Mouse (Mus musculus) MEL (cell line): ENCODE results near the gene Rnf207. TPM values are rescaled to one million over a fixed set of nuclear protein-coding genes. Genes with fewer than 3 reads are reported as not detected.

Experiments used
- DNase-seq: peaks from one replicate; pipeline ENCODE4 v3.0.0; 2011; ENCODE audit warnings: low read depth, low spot score
- H3K27ac ChIP-seq: 2 replicates; pipeline ENCODE4 v1.5.1; 2012; ENCODE audit warnings: low read depth, mild to moderate bottlenecking, control low read depth, low read length, moderate library complexity; ENCODE audit not compliant: control insufficient read depth
- H3K27me3 ChIP-seq, 2 experiments: fragments of 150-350 bp in 1 of 2; sonication (generic) in 1 of 2; 2 replicates each; pipeline ENCODE4 v1.6.1; 2012; ENCODE audit warnings: low read length in 2 of 2, mild to moderate bottlenecking in 2 of 2, improper control_type of control experiment in 1 of 2, moderate library complexity in 1 of 2; ENCODE audit not compliant: insufficient read depth in 2 of 2, control insufficient read depth in 1 of 2
- H3K36me3 ChIP-seq, 2 experiments: 2 replicates each; pipeline ENCODE4 v1.6.1; 2012 to 2014; ENCODE audit warnings: low read length in 2 of 2, improper control_type of control experiment in 1 of 2, inconsistent platforms in 1 of 2, mild to moderate bottlenecking in 1 of 2; ENCODE audit not compliant: insufficient read depth in 2 of 2, control insufficient read depth in 1 of 2
- H3K4me1 ChIP-seq, 2 experiments: fragments of 150-350 bp in 1 of 2; sonication (generic) in 1 of 2; 2 replicates each; pipeline ENCODE4 v1.6.1; 2012; ENCODE audit warnings: low read length in 2 of 2, improper control_type of control experiment in 1 of 2, mild to moderate bottlenecking in 1 of 2; ENCODE audit not compliant: insufficient read depth in 2 of 2, control insufficient read depth in 1 of 2
- H3K4me3 ChIP-seq, 2 experiments: fragments of 150-350 bp in 1 of 2; sonication (generic) in 1 of 2; 2 replicates each; pipeline ENCODE4 v1.5.1; 2012; ENCODE audit warnings: low read depth in 2 of 2, low read length in 2 of 2, mild to moderate bottlenecking in 2 of 2, moderate library complexity in 2 of 2, control low read depth in 1 of 2, improper control_type of control experiment in 1 of 2; ENCODE audit not compliant: control insufficient read depth in 1 of 2, insufficient read depth in 1 of 2
- H3K79me2 ChIP-seq: 2 replicates; pipeline ENCODE4 v1.6.1; 2012; ENCODE audit warnings: mild to moderate bottlenecking, low read length, moderate library complexity; ENCODE audit not compliant: control insufficient read depth, poor library complexity, insufficient read depth
- H3K9ac ChIP-seq: 2 replicates; pipeline ENCODE4 v1.6.1; 2012; ENCODE audit warnings: low read depth, mild to moderate bottlenecking, control low read depth, low read length, moderate library complexity; ENCODE audit not compliant: control insufficient read depth, poor library complexity, severe bottlenecking
- H3K9me3 ChIP-seq: fragments of 150-350 bp; sonication (generic); replicated peaks from 2 replicates; pipeline ENCODE4 v1.6.1; 2012; ENCODE audit warnings: mild to moderate bottlenecking, low read length, improper control_type of control experiment, moderate library complexity; ENCODE audit not compliant: insufficient read depth
- CTCF ChIP-seq, 3 experiments: IDR thresholded peaks in 2 of 3; conservative IDR thresholded peaks in 1 of 3; 2 replicates each; pipeline ENCODE4 v1.5.1; 2011 to 2012; ENCODE audit warnings: low read length in 3 of 3, low read depth in 2 of 3, mild to moderate bottlenecking in 2 of 3, improper control_type of control experiment in 1 of 3, inconsistent platforms in 1 of 3, mixed read lengths in 1 of 3, moderate library complexity in 1 of 3; ENCODE audit not compliant: control insufficient read depth in 1 of 3, insufficient read depth in 1 of 3, poor library complexity in 1 of 3, severe bottlenecking in 1 of 3
- ELF1 ChIP-seq: IDR thresholded peaks from 2 replicates; pipeline ENCODE4 v1.6.1; 2014; ENCODE audit warnings: low read depth, mild to moderate bottlenecking, inconsistent platforms, low read length, improper control_type of control experiment, moderate library complexity
- GATA1 ChIP-seq: IDR thresholded peaks from 2 replicates; pipeline ENCODE4 v1.6.1; 2011; ENCODE audit warnings: low read depth, low read length, improper control_type of control experiment
- HCFC1 ChIP-seq: IDR thresholded peaks from 2 replicates; pipeline ENCODE4 v1.6.1; 2012; ENCODE audit warnings: low read depth, mild to moderate bottlenecking, inconsistent platforms, low read length, improper control_type of control experiment, moderate library complexity
- JUND ChIP-seq: IDR thresholded peaks from 2 replicates; pipeline ENCODE4 v1.6.1; 2011; ENCODE audit warnings: low read depth, mild to moderate bottlenecking, improper control_type of control experiment, low read length
- MAZ ChIP-seq: IDR thresholded peaks from 2 replicates; pipeline ENCODE4 v1.6.1; 2012; ENCODE audit warnings: low read depth, mild to moderate bottlenecking, inconsistent platforms, low read length, improper control_type of control experiment
- MXI1 ChIP-seq: IDR thresholded peaks from 2 replicates; pipeline ENCODE4 v1.6.1; 2011; ENCODE audit warnings: mild to moderate bottlenecking, low read depth, low read length, improper control_type of control experiment
- NELFE ChIP-seq: IDR thresholded peaks from 2 replicates; pipeline ENCODE4 v1.6.1; 2011; ENCODE audit warnings: low read depth, low read length, improper control_type of control experiment
- POLR2A ChIP-seq, 2 experiments: IDR thresholded peaks; 2 replicates each; pipeline ENCODE4 v1.6.1; 2011 to 2012; ENCODE audit warnings: low read length in 2 of 2, mild to moderate bottlenecking in 2 of 2, control low read depth in 1 of 2, improper control_type of control experiment in 1 of 2, low read depth in 1 of 2, moderate library complexity in 1 of 2; ENCODE audit not compliant: control insufficient read depth in 1 of 2, insufficient read depth in 1 of 2, poor library complexity in 1 of 2
- RAD21 ChIP-seq: IDR thresholded peaks from 2 replicates; pipeline ENCODE4 v1.6.1; 2011; ENCODE audit warnings: mild to moderate bottlenecking, low read depth, low read length, improper control_type of control experiment
- SMC3 ChIP-seq: IDR thresholded peaks from 2 replicates; pipeline ENCODE4 v1.6.1; 2011; ENCODE audit warnings: low read depth, low read length, improper control_type of control experiment
- TCF12 ChIP-seq: IDR thresholded peaks from 2 replicates; pipeline ENCODE4 v1.6.1; 2014; ENCODE audit warnings: low read depth, mild to moderate bottlenecking, inconsistent platforms, low read length, improper control_type of control experiment, moderate library complexity
- ZKSCAN1 ChIP-seq: IDR thresholded peaks from 2 replicates; pipeline ENCODE4 v1.6.1; 2012; ENCODE audit warnings: low read depth, mild to moderate bottlenecking, inconsistent platforms, low read length, improper control_type of control experiment, moderate library complexity
- polyA plus RNA-seq, 2 experiments: library from polyadenylated mRNA; stranded (reverse) in 1 of 2; unstranded in 1 of 2; fragments of >175 nt in 1 of 2; fragments of >200 nt in 1 of 2; gene quantifications; 2 replicates each; pipeline versions ENCODE4 v1.2.1 to v1.2.4; 2012; ENCODE audit warnings: low replicate concordance in 2 of 2, low read depth in 1 of 2; ENCODE audit not compliant: insufficient read length in 2 of 2, insufficient read depth in 1 of 2, missing spikeins in 1 of 2
- total RNA-seq: library from RNA; depleted of rRNA; stranded (reverse); fragments of 300-350 nt; gene quantifications from 2 replicates; pipeline ENCODE4 v1.2.3, GENCODE M21; 2012

Rnf207 gene
- total and polyA plus RNA-seq, 3 experiments, result 0.36 TPM; not detected in 2

DNA sequence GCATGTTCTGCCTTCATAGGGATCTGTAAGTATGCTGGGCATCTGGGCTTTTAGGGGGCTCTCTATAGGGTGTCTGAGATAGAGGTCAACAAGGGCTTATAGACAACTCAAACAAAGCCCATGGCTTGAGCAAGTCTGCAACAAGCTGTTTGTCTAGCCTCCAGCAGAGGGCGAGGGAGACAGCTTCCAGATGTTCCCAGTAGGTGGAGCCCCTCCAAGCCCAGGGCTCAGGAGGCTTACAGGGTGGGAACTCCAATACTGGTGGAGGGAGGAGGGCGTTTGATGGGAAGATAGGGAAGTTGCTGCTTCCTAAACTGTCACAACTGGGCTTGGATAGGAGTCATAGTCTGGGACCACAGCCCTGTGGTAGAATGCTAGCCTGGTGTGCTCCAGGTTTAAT, 14.2 kb upstream of the Rnf207 start:
- H3K4me1 ChIP-seq, result peaks cover 0 to 8% of the 10 kb centered on the region in 2 experiments; a peak in 2 of 4 replicates
- TF ChIP-seq MXI1 (no peak), JUND (no peak), SMC3 (peak; percentile 56), CTCF (IDR thresholded peaks at IDR 0.05 in 2 of 3, conservative IDR thresholded peaks at IDR 0.05 in 1 of 3; ENCODE audit: control insufficient read depth in 1 of 3, insufficient read depth in 1 of 3, low read depth in 2 of 3, low read length in 3 of 3, poor library complexity in 1 of 3, severe bottlenecking in 1 of 3) (peak; percentile 85 to 100 (median 95)), MAZ (0 out of 2 replicates have a peak, but pooled peaks have one; percentile 25), GATA1 (0 out of 2 replicates have a peak, but pooled peaks have one; percentile 4), TCF12 (no peak), ZKSCAN1 (no peak), RAD21 (peak; percentile 9; the same call in 1 of the 2 replicates), ELF1 (no peak), HCFC1 (no peak), POLR2A (IDR thresholded peaks at IDR 0.05; ENCODE audit: control insufficient read depth in 1 of 2, insufficient read depth in 1 of 2, low read depth in 1 of 2, low read length in 2 of 2, poor library complexity in 1 of 2) (0 out of 4 replicates have a peak, but pooled peaks of 1 of the 2 experiments have one; percentile 34), NELFE (peak; percentile 23; the same call in 1 of the 2 replicates)
- TF ChIP-seq, all 39 proteins: peak for 7
- peak; percentile 84 for DNase-seq

GRCm38 (mm10) chr4:152328691-152329090, 9.9 kb upstream of the Rnf207 start:
- Histone ChIP-seq H3K4me1 (peaks cover 0 to 19% of the 10 kb centered on the region in 2 experiments; a peak in 3 of 4 replicates), H3K4me3 (no peak overlapping the region), H3K9ac (no peak overlapping the region)

More for the DNA sequence above, 14.2 kb upstream of the Rnf207 start:
- Histone ChIP-seq H3K27me3 (no peaks in the 10 kb centered on the region), H3K79me2 (peaks cover 25% of the 10 kb centered on the region), H3K36me3 (peaks cover 12 to 14% of the 10 kb centered on the region in 2 experiments), H3K4me3 (no peak overlapping the region), H3K27ac (no peak overlapping the region), H3K9me3 (no peaks in the 10 kb centered on the region), H3K9ac (no peak overlapping the region)

More at GRCm38 (mm10) chr4:152328691-152329090, 9.9 kb upstream of the Rnf207 start:
- H3K9me3 ChIP-seq, result no peaks in the 10 kb centered on the region
- peaks cover 17 to 18% of the 10 kb centered on the region in 2 experiments for H3K36me3 ChIP-seq
- peak; percentile 79 for DNase-seq
- H3K79me2 ChIP-seq, result peaks cover 48% of the 10 kb centered on the region
- H3K27me3 ChIP-seq, result no peaks in the 10 kb centered on the region
- TF ChIP-seq ZKSCAN1, result no peak
- TF ChIP-seq CTCF (IDR thresholded peaks at IDR 0.05 in 2 of 3, conservative IDR thresholded peaks at IDR 0.05 in 1 of 3; ENCODE audit: control insufficient read depth in 1 of 3, insufficient read depth in 1 of 3, low read depth in 2 of 3, low read length in 3 of 3, poor library complexity in 1 of 3, severe bottlenecking in 1 of 3), result peak; percentile 52 to 69 (median 64)
- peak; percentile 17; the same call in 1 of the 2 replicates for TF ChIP-seq SMC3
- TF ChIP-seq POLR2A (IDR thresholded peaks at IDR 0.05; ENCODE audit: control insufficient read depth in 1 of 2, insufficient read depth in 1 of 2, low read depth in 1 of 2, low read length in 2 of 2, poor library complexity in 1 of 2), result no peak
- no peak overlapping the region for H3K27ac ChIP-seq
